In the genomic region with DNA sequence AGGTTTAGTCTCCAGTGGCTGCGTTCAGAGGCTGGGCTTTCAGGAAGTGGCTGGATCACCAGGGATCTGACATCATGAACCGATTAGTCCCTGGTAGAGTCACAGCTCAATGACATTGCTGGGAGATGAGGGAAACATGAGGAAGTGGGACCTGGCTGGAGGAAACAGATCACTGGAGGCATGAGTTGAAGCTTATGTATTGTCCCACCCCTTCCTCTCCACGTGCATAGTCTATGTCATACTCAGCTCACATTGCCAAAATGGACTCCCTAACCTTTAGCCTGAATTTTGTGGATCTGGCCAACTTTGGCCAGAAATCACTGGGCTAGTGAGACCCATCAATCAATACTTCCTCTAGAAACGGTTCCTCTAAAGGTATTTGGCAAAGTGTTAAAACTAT, we compare ENCODE assay signal across 25 mouse cellular contexts. TPM values are rescaled to one million over a fixed set of nuclear protein-coding genes. Genes with fewer than 3 reads are reported as not detected.
DNase-seq lines count a peak whose midpoint lies in the region; ATAC-seq and TF ChIP-seq lines count a peak whose summit lies in the region.
"Had no signal": no experiment of that assay in that cellular context is flagged by ENCODE, and none has a peak within 500 bp of the region (broad histone marks: within the 10 kb centered on the region; RNA-seq: fewer than 3 reads in every experiment).

No protein-coding gene starts in this region.

- H3K27ac ChIP-seq in liver, adult 2 months (replicated peaks; ENCODE audit: insufficient read depth, low read depth, low read length): no peak overlapping the region
- no peak overlapping the region for H3K27ac ChIP-seq in forebrain, embryonic 14.5 days (ENCODE audit: low read depth, low read length)
- H3K27ac ChIP-seq: embryonic facial prominence, embryonic 12.5 days; embryonic facial prominence, embryonic 15.5 days; forebrain, embryonic 15.5 days; hindbrain, embryonic 13.5 days had no signal

- no peak for TF ChIP-seq CTCF in liver, adult 2 months (IDR thresholded peaks at IDR 0.05; ENCODE audit: low read depth, low read length)

- no peaks in the 10 kb centered on the region for H3K9me3 ChIP-seq in forebrain, embryonic 14.5 days (replicated peaks; ENCODE audit: control insufficient read depth, low read length)
- H3K9me3 ChIP-seq: embryonic facial prominence, embryonic 12.5 days; embryonic facial prominence, embryonic 15.5 days; forebrain, embryonic 15.5 days; G1E had no signal

- H3K27me3 ChIP-seq in liver, adult 2 months (ENCODE audit: control insufficient read depth, insufficient read depth, low read length): peaks cover 7% of the 10 kb centered on the region; the same call in 1 of the 2 replicates
- peaks cover 21% of the 10 kb centered on the region for H3K27me3 ChIP-seq in forebrain, embryonic 14.5 days (replicated peaks; ENCODE audit: control insufficient read depth, insufficient read depth, low read length)
- H3K27me3 ChIP-seq: CH12.LX had no signal

- H3K9ac ChIP-seq in liver, adult 2 months (ENCODE audit: low read depth, low read length): no peak overlapping the region
- H3K9ac ChIP-seq in forebrain, embryonic 14.5 days (ENCODE audit: low read length): no peak overlapping the region
- H3K9ac ChIP-seq: embryonic facial prominence, embryonic 12.5 days; embryonic facial prominence, embryonic 15.5 days; forebrain, embryonic 15.5 days; hindbrain, embryonic 13.5 days had no signal

- peak; percentile 45; the same call in 1 of the 2 replicates for ATAC-seq in megakaryocyte, adult 5-6 weeks (ENCODE audit: poor library complexity, severe bottlenecking)
- ATAC-seq in forebrain, embryonic 14.5 days: no peak
- ATAC-seq: forebrain, embryonic 15.5 days; hindbrain, embryonic 16.5 days had no signal

- H3K4me3 ChIP-seq in liver, adult 2 months (ENCODE audit: insufficient read depth, low read depth, low read length): no peak overlapping the region
- no peak overlapping the region for H3K4me3 ChIP-seq in forebrain, embryonic 14.5 days (ENCODE audit: low read depth, low read length)
- H3K4me3 ChIP-seq: embryonic facial prominence, embryonic 12.5 days; embryonic facial prominence, embryonic 15.5 days; forebrain, embryonic 15.5 days; hindbrain, embryonic 13.5 days had no signal

- no peaks in the 10 kb centered on the region for H3K36me3 ChIP-seq in liver, adult 2 months (ENCODE audit: control insufficient read depth, insufficient read depth, low read length)
- no peaks in the 10 kb centered on the region for H3K36me3 ChIP-seq in forebrain, embryonic 14.5 days (ENCODE audit: control insufficient read depth, insufficient read depth, low read length)
- H3K36me3 ChIP-seq: embryonic facial prominence, embryonic 12.5 days; embryonic facial prominence, embryonic 15.5 days; forebrain, embryonic 15.5 days; G1E; hindbrain, embryonic 13.5 days had no signal

- WGBS in liver, adult 2 months: 45% methylated on average over 4 of the region's 4 CpGs
- WGBS in forebrain, embryonic 14.5 days: 92% methylated on average over 4 of the region's 4 CpGs

- peak; percentile 37 for DNase-seq in liver, adult 2 months (ENCODE audit: extremely low read depth, low read depth, low spot score)
- DNase-seq in liver: no peak
- DNase-seq in adipocyte (ENCODE audit: low spot score): peak; percentile 3
- DNase-seq in right cerebral cortex, postnatal 4 days: no peak
- no peak for DNase-seq in forebrain, embryonic 14.5 days (ENCODE audit: low spot score)
- DNase-seq in thymus, postnatal 10 days (ENCODE audit: low spot score in 2 of 2): no peak
- DNase-seq: adrenal gland, postnatal 10 days; adrenal gland, postnatal 36 days; B cell, adult 2 months; cerebellum, adult 18-20 months; cerebellum, adult 9-10 months; cerebellum, postnatal 14 days; gastrocnemius, postnatal 10 days; gastrocnemius, postnatal 36 days; heart, adult 11 months had no signal

- no peak for TF ChIP-seq POLR2A in liver, adult 2 months (IDR thresholded peaks at IDR 0.05; ENCODE audit: extremely low read depth, insufficient read depth, low read length)

- H3K4me2 ChIP-seq in forebrain, embryonic 14.5 days (ENCODE audit: low read length): no peak overlapping the region
- H3K4me2 ChIP-seq: embryonic facial prominence, embryonic 12.5 days; embryonic facial prominence, embryonic 15.5 days; forebrain, embryonic 15.5 days; heart, embryonic 11.5 days; hindbrain, embryonic 13.5 days had no signal

- no peaks in the 10 kb centered on the region; the same call in 1 of the 2 replicates for H3K4me1 ChIP-seq in liver, adult 2 months (ENCODE audit: control insufficient read depth, insufficient read depth, low read length)
- peaks cover 7% of the 10 kb centered on the region; the same call in 1 of the 2 replicates for H3K4me1 ChIP-seq in forebrain, embryonic 14.5 days (ENCODE audit: control insufficient read depth, insufficient read depth, low read length)

- H3K79me2 ChIP-seq in liver, adult 2 months (ENCODE audit: control insufficient read depth, insufficient read depth, low read length): no peaks in the 10 kb centered on the region

RNA-seq across cellular contexts. Expression of gene Esyt3, which starts 5.4 kb away (rescaled TPM):
- total RNA-seq in liver, adult 2 months (2014; rRNA removed): under 0.01 TPM in 1 of 2 replicates, not detected in the other
- polyA plus RNA-seq in liver, adult 2 months (2012; rRNA removed): 0.06 and 0.11 TPM in 2 replicates
- not detected in 2 replicates for total RNA-seq in megakaryocyte, adult 5-6 weeks (2015)
- total RNA-seq in megakaryocyte, adult 5-6 weeks (2017): not detected in 2 replicates
- 0.52 and 0.58 TPM in 2 replicates for polyA plus RNA-seq in forebrain, embryonic 14.5 days (2014; fragmentation: Nextera tagmentation; extraction: Ambion mirVana)
- total RNA-seq: CH12.LX; gastrocnemius, adult 18-20 months; gastrocnemius, postnatal 36 days had no signal
- polyA plus RNA-seq: G1E had no signal

Comparison
In these comparisons a context has a peak if more than half of its experiments do, and no peak if none do; other contexts are left out.
1. DNase-seq: peak in liver, adult 2 months (single experiment) and adipocyte (single experiment); none in liver (single experiment), right cerebral cortex, postnatal 4 days (single experiment), forebrain, embryonic 14.5 days (single experiment) and thymus, postnatal 10 days (0 of 2).